Mouse (Mus musculus) G1E (cell line): ENCODE measurements around the gene Zfp277.

ENCODE experiments used
- CTCF ChIP-seq: IDR thresholded peaks from 2 replicates; pipeline ENCODE4 v1.5.1; 2012; ENCODE audit warnings: low read depth, low read length, inconsistent platforms, mixed read lengths
- GATA1 ChIP-seq: IDR thresholded peaks from 2 replicates; pipeline ENCODE4 v1.6.1; 2012; ENCODE audit warnings: borderline replicate concordance, low read length, inconsistent platforms, mixed read lengths
- GATA2 ChIP-seq: IDR thresholded peaks from 2 replicates; pipeline ENCODE4 v1.6.1; 2012; ENCODE audit warnings: low read depth, low read length, inconsistent platforms, borderline replicate concordance
- TAL1 ChIP-seq: conservative IDR thresholded peaks from 2 replicates; pipeline ENCODE4 v1.6.1; 2012; ENCODE audit warnings: low read depth, low read length, inconsistent platforms, mixed read lengths

GRCm38 (mm10) chr12:40417257-40417656 is 28.4 kb downstream of the Zfp277 start:
- no peak for TF ChIP-seq CTCF
- TF ChIP-seq TAL1 = no peak
- no peak for TF ChIP-seq GATA1
- no peak for TF ChIP-seq GATA2
